Mouse (Mus musculus) adrenal gland, adult 18-20 months (tissue): ENCODE results near the gene Tmem235. TPM values are rescaled to one million over a fixed set of nuclear protein-coding genes. Genes with fewer than 3 reads are reported as not detected.
A peak's percentile ranks its signal among the peaks of the same experiment; 100 is the strongest.

Experiments
- DNase-seq, 2 experiments: peaks; one replicate each; pipeline ENCODE4 v3.0.0; 2021 to 2022; ENCODE audit warnings: low spot score in 2 of 2
- total RNA-seq, 2 experiments: library from RNA; stranded (reverse); gene quantifications; 1 replicate in 1 of 2; 2 replicates in 1 of 2; pipeline ENCODE4 v1.2.3; 2021

Tmem235 gene
- total RNA-seq, 2 experiments from 2014 or later = not detected

GRCm38 (mm10) chr11:117888853-117889822 is 28.6 kb downstream of the Tmem235 start:
- no peak for DNase-seq

- no peak for DNase-seq
Observed at GRCm38 (mm10) chr11:117889887-117890340, 29.4 kb downstream of the Tmem235 start.

GRCm38 (mm10) chr11:117890519-117891282 is 30.1 kb downstream of the Tmem235 start:
- DNase-seq = no peak

GRCm38 (mm10) chr11:117891581-117892175 is 31.1 kb downstream of the Tmem235 start:
- DNase-seq = no peak

GRCm38 (mm10) chr11:117892199-117892598 is 31.6 kb downstream of the Tmem235 start:
- no peak for DNase-seq

GRCm38 (mm10) chr11:117894676-117895075 is 34.1 kb downstream of the Tmem235 start:
- no peak for DNase-seq

GRCm38 (mm10) chr11:117896533-117896932 is 36.0 kb downstream of the Tmem235 start:
- DNase-seq = no peak

GRCm38 (mm10) chr11:117902282-117902681 is 41.7 kb downstream of the Tmem235 start:
- DNase-seq = no peak

GRCm38 (mm10) chr11:117904442-117904841 is 43.9 kb downstream of the Tmem235 start:
- DNase-seq = no peak

- DNase-seq = no peak
Observed at GRCm38 (mm10) chr11:117909337-117909736, 48.8 kb downstream of the Tmem235 start.

GRCm38 (mm10) chr11:117912684-117913352 is 52.3 kb downstream of the Tmem235 start:
- peak; percentile 86 to 88 for DNase-seq

GRCm38 (mm10) chr11:117914531-117914930 is 54.0 kb downstream of the Tmem235 start:
- DNase-seq = no peak

Other genes starting within 250 kb of the Tmem235 start
- 10 to 100 TPM; 20.4 to 24.5 TPM for gene Tnrc6c, start 206.5 kb upstream of the Tmem235 start, total RNA-seq
- 1 to 10 TPM; 3.2 to 4.3 TPM for gene Tmc8, start 78.7 kb upstream of the Tmem235 start, total RNA-seq
- 10 to 100 TPM; 24.1 to 27.0 TPM for gene Tmc6, start 78.6 kb upstream of the Tmem235 start, total RNA-seq
- gene 6030468B19Rik, start 63.1 kb upstream of the Tmem235 start, total RNA-seq = not detected
- gene Gm20708, start 51.1 kb upstream of the Tmem235 start, total RNA-seq = under 1 TPM in 1 of 2 experiments, not detected in 1; 0.80 TPM
- gene Syngr2, start 51.1 kb upstream of the Tmem235 start, total RNA-seq = 100 to 1,000 TPM in 1 of 2 experiments, 10 to 100 TPM in 1; 65.4 to 101 TPM
- gene Afmid, start 34.8 kb upstream of the Tmem235 start, total RNA-seq = 1 to 10 TPM; 4.7 to 6.1 TPM
- 1 to 10 TPM; 2.2 to 3.8 TPM for gene Tk1, start 34.7 kb upstream of the Tmem235 start, total RNA-seq
- 1 to 10 TPM in 1 of 2 experiments, under 1 TPM in 1; 0.61 to 1.2 TPM for gene Birc5, start 11.5 kb upstream of the Tmem235 start, total RNA-seq
- gene Tha1, start 12.7 kb downstream of the Tmem235 start, total RNA-seq = 10 to 100 TPM in 1 of 2 experiments, 1 to 10 TPM in 1; 9.4 to 13.0 TPM
- 1 to 10 TPM; 4.2 to 5.6 TPM for gene Socs3, start 109.3 kb downstream of the Tmem235 start, total RNA-seq
- gene Pgs1, start 125.5 kb downstream of the Tmem235 start, total RNA-seq = 10 to 100 TPM; 47.8 to 65.5 TPM